Mouse (Mus musculus) liver, embryonic 11.5 days (tissue): ENCODE results near the gene Renbp. TPM values are rescaled to one million over a fixed set of nuclear protein-coding genes. Genes with fewer than 3 reads are reported as not detected.
A peak's percentile ranks its signal among the peaks of the same experiment; 100 is the strongest.

Experiments
- ATAC-seq: fragments of 200-750 bp; cut with Nextera tagmentation; replicated peaks from 2 replicates; pipeline ENCODE4 v1.8.0; 2017; ENCODE audit warnings: moderate number of reproducible peaks, mild to moderate bottlenecking, moderate TSS enrichment, moderate library complexity; ENCODE audit not compliant: low FRiP score
- DNase-seq: peaks from one replicate; pipeline ENCODE4 v3.0.0-alpha.2; 2017; ENCODE audit warnings: low spot score
- H3K27ac ChIP-seq: fragments of 300-500 bp; sonication (generic); 2 replicates; pipeline ENCODE4 v1.5.1; 2014; ENCODE audit warnings: mild to moderate bottlenecking, low read depth, low read length, control low read depth
- H3K27me3 ChIP-seq: fragments of 300-500 bp; sonication (generic); replicated peaks from 2 replicates; pipeline ENCODE4 v1.6.1; 2014; ENCODE audit warnings: low read length, mixed read lengths; ENCODE audit not compliant: control insufficient read depth, insufficient read depth
- H3K36me3 ChIP-seq: fragments of 300-500 bp; sonication (generic); 2 replicates; pipeline ENCODE4 v1.6.1; 2014; ENCODE audit warnings: mild to moderate bottlenecking, low read length, moderate library complexity, mixed read lengths; ENCODE audit not compliant: control insufficient read depth, insufficient read depth
- H3K4me1 ChIP-seq: fragments of 300-500 bp; sonication (generic); replicated peaks from 2 replicates; pipeline ENCODE4 v1.6.1; 2014; ENCODE audit warnings: low read length, mixed read lengths; ENCODE audit not compliant: control insufficient read depth, insufficient read depth
- H3K4me2 ChIP-seq: fragments of 300-500 bp; sonication (generic); 2 replicates; pipeline ENCODE4 v1.6.1; 2014; ENCODE audit warnings: mild to moderate bottlenecking, control low read depth, moderate library complexity
- H3K4me3 ChIP-seq: fragments of 300-500 bp; sonication (generic); 2 replicates; pipeline ENCODE4 v1.5.1; 2014; ENCODE audit warnings: low read depth, low read length, control low read depth
- H3K9ac ChIP-seq: fragments of 300-500 bp; sonication (generic); 2 replicates; pipeline ENCODE4 v1.6.1; 2014; ENCODE audit warnings: low read depth, low read length, control low read depth
- H3K9me3 ChIP-seq: fragments of 300-500 bp; sonication (generic); 2 replicates; pipeline ENCODE4 v1.6.1; 2016; ENCODE audit warnings: low read length, inconsistent platforms, mixed read lengths; ENCODE audit not compliant: control insufficient read depth
- WGBS: fragments of 180-500 bp; shearing (Covaris S2); extraction: QIAGEN DNeasy Blood & Tissue Kit; methylation state at CpG from one replicate; pipeline ENCODE4 v1.1.7; 2014; 5-methylcytosine and 5-hydroxymethylcytosine counted together
- polyA plus RNA-seq: library from polyadenylated mRNA; unstranded; fragments of >200 nt; fragmentation: Nextera tagmentation; extraction: Ambion mirVana; gene quantifications from 2 replicates; pipeline ENCODE4 v1.2.1, GENCODE M21; 2014

Gene Renbp
- 30.3 and 32.5 TPM in 2 replicates for polyA plus RNA-seq

DNA sequence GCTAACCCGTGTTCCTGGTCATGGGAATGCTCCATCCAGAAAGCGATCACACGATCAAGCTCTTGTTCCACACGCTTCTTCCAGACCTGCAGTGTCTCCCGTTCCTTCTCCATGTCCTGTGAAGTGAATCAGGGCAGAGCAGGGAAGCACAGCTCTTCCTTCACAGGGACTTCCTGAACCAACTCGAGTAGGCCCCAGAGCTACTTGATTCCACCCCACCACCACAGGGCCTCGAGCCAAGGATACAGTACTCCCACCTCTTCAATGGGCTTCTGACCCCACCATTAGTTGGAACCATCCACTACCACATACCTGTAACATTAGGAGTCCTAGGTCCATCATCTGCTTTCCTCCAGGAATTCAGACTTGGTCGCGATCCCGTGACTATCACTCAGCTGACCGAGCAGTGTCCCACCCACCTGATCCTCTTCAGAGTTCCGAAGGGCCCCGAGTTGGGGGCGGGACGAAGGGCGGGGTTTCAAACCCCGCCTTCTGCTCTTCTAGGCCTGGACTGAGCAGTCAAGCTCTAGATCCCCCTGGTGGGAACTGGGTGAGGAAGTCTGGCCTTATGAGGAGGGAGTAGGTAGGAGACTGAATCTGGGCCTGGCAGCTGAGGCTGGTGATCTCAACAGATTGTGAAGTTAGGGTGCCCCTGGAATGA, at the start of gene Renbp:
TSS of gene Renbp (minus strand) at position 449 of the 661 bp plus-strand sequence.
- ATAC-seq, result peak; percentile 90
- DNase-seq, result peak; percentile 69
- Histone ChIP-seq H3K4me2 (peak within 1 kb of the TSS; percentile 64), H3K4me3 (peak within 1 kb of the TSS; percentile 42), H3K36me3 (no peaks in the 10 kb centered on the region), H3K9ac (peak within 1 kb of the TSS; percentile 57), H3K9me3 (no peaks in the 10 kb centered on the region), H3K27ac (no peak within 1 kb of the TSS), H3K27me3 (no peaks in the 10 kb centered on the region; the same call in 1 of the 2 replicates), H3K4me1 (peaks cover 3% of the 10 kb centered on the region)
- 34% methylated on average over 17 of the region's 17 CpGs for WGBS

DNA sequence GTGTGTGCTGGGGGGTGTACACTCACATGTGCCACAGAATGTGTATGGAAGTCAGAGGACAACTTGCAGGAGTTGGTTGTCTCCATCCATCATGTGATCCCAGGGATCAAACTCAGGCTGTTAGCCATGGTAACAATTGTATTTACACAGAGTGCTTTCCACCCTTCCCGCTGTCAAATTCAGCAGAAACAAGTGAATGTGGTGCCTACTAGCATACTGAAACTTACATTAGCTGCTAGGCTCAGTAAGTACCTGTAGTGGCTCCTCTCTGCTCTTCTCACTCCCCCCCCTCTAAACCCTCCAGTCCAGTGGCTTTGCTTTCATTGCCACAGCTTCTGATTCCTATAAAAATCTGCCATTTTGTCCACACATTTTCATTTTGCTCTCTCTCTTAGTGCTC, 47.1 kb upstream of the Renbp start:
- ATAC-seq, result no peak

DNA sequence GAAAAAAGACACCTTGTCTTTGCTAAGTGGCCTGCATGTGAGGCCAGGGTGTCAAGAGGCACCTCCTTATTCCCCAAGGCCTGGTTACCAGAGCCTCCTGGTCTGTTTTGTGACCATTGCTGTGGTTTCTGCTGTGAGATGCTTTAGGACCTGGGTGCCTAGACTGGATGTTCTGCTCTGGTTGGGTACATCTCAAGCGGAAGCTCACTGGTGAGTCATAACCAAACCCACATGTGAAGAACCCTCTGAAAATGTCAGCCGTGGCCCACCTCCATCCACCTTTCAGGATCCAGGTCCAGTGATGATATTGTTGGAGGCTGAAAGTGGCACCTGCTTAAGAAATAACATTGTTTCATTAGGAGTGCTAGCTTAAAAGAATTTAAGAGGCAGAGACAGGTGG, 45.6 kb upstream of the Renbp start:
- no peak for ATAC-seq
- Histone ChIP-seq H3K36me3 (no peaks in the 10 kb centered on the region), H3K27ac (no peak overlapping the region), H3K27me3 (no peaks in the 10 kb centered on the region), H3K9ac (no peak overlapping the region), H3K4me3 (no peak overlapping the region), H3K9me3 (no peaks in the 10 kb centered on the region), H3K4me2 (no peak overlapping the region), H3K4me1 (no peaks in the 10 kb centered on the region)
- WGBS, result 84% methylated on average over 2 of the region's 2 CpGs
- no peak for DNase-seq

More for the DNA sequence above, 47.1 kb upstream of the Renbp start:
- no peaks in the 10 kb centered on the region for H3K27me3 ChIP-seq
- no peak for DNase-seq
- no peaks in the 10 kb centered on the region for H3K9me3 ChIP-seq
- H3K4me3 ChIP-seq, result no peak overlapping the region
- H3K36me3 ChIP-seq, result no peaks in the 10 kb centered on the region
- WGBS, result 69% methylated on average over 1 of the region's 1 CpGs
- H3K9ac ChIP-seq, result no peak overlapping the region
- no peaks in the 10 kb centered on the region for H3K4me1 ChIP-seq
- H3K4me2 ChIP-seq, result no peak overlapping the region
- no peak overlapping the region for H3K27ac ChIP-seq

DNA sequence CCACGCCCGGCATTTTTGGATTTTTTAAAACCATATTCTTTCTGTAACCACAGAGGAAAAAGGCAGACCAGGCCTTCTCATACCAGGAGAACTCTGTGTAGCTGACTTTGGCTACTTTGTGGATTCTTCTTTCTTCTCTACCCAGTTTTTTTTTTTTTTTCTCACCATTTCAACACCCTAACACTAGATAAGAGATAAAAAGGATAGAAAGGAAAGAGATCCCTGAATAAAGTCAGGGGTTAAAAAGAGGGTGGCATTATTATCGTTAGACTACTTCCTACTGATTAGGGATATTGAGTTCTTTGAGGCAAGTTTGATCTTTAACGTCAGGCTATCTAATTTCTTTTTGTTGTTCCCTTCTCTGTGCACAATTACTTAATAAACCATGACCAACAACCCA, 42.1 kb upstream of the Renbp start:
- Histone ChIP-seq H3K27me3 (no peaks in the 10 kb centered on the region; the same call in 1 of the 2 replicates), H3K4me1 (peaks cover 6% of the 10 kb centered on the region), H3K4me2 (no peak overlapping the region), H3K36me3 (no peaks in the 10 kb centered on the region), H3K9ac (no peak overlapping the region), H3K27ac (no peak overlapping the region), H3K4me3 (no peak overlapping the region), H3K9me3 (no peaks in the 10 kb centered on the region)
- 61% methylated on average over 4 of the region's 4 CpGs for WGBS
- no peak for DNase-seq
- ATAC-seq, result no peak

DNA sequence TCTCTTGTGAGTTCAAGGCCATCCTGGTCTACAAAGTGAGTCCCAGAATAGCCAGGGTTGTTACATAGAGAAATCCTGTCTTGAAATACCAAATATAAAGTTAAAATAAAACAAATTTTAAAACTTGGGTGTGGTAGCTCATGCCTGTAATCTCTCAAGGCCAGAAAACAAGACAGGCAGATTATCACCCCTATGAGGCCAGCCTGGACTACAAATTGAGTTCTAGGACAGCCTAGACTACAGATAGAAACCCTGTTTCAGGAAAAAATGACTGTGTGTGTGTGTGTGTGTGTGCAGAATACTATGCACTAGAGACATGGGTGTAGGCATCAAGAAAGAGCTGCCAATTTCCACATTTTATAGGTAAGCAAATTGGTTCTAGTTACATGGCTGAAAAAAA, 40.1 kb upstream of the Renbp start:
- no peak overlapping the region for H3K9ac ChIP-seq
- H3K27ac ChIP-seq, result peak overlapping the region; percentile 84
- peaks cover 6% of the 10 kb centered on the region for H3K4me1 ChIP-seq
- H3K27me3 ChIP-seq, result peaks cover 9% of the 10 kb centered on the region
- DNase-seq (no peak), ATAC-seq (0 out of 2 replicates have a peak, but pooled peaks have one; percentile 24)
- H3K9me3 ChIP-seq, result no peaks in the 10 kb centered on the region
- no peaks in the 10 kb centered on the region for H3K36me3 ChIP-seq
- peak overlapping the region; percentile 22 for H3K4me2 ChIP-seq
- H3K4me3 ChIP-seq, result no peak overlapping the region

DNA sequence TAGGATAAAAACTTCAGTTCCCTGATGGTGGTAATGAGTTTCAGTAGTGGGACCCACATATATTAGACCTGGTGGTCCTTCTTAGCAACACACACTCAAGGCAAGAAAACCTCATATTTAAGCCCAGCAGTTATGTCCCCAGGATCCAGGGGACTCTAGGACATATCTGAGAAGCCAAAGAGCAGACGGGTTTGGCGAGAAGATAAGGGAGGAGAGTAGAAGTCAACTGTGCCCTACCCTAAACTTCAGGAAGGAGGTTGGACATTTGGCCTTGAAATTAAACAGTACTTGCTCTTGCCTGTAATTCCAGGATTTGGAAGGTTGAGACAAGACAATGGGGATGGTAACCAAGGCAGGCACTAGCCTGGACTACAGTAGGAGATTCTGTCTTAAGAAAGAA, 39.1 kb upstream of the Renbp start:
- no peak overlapping the region for H3K4me3 ChIP-seq
- H3K36me3 ChIP-seq, result no peaks in the 10 kb centered on the region
- H3K27ac ChIP-seq, result peak overlapping the region; percentile 84
- peaks cover 9% of the 10 kb centered on the region for H3K27me3 ChIP-seq
- no peak for DNase-seq
- no peak overlapping the region for H3K9ac ChIP-seq
- 49% methylated on average over 2 of the region's 2 CpGs for WGBS
- H3K9me3 ChIP-seq, result no peaks in the 10 kb centered on the region
- peak; percentile 53 for ATAC-seq
- peaks cover 6% of the 10 kb centered on the region for H3K4me1 ChIP-seq
- H3K4me2 ChIP-seq, result peak overlapping the region; percentile 41

DNA sequence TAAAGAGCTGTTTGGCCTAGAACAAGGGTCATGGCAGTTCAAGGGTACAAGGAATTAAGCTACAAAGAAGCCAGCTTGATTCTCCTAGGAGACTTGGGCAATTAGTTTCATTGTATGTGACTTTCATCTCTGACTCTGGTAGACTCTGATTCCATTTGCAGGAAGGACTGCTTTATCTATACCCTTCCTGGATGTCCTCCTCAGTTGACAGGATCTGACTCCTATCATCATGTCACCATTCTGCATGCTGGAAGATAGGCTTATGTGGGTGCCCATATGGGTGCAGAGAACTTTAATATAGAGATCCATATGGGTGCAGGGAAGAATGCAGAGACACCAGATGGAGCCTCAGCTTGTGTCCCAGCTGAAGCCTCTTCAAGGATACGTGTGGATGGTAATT, 38.5 kb upstream of the Renbp start:
- H3K36me3 ChIP-seq, result no peaks in the 10 kb centered on the region
- H3K4me3 ChIP-seq, result no peak overlapping the region
- H3K27ac ChIP-seq, result peak overlapping the region; percentile 84
- DNase-seq (no peak), ATAC-seq (no peak; the same call in 1 of the 2 replicates)
- 52% methylated on average over 1 of the region's 1 CpGs for WGBS
- no peak overlapping the region for H3K9ac ChIP-seq
- H3K9me3 ChIP-seq, result no peaks in the 10 kb centered on the region
- peaks cover 10% of the 10 kb centered on the region for H3K4me1 ChIP-seq
- H3K4me2 ChIP-seq, result peak overlapping the region; percentile 41
- H3K27me3 ChIP-seq, result peaks cover 9% of the 10 kb centered on the region

DNA sequence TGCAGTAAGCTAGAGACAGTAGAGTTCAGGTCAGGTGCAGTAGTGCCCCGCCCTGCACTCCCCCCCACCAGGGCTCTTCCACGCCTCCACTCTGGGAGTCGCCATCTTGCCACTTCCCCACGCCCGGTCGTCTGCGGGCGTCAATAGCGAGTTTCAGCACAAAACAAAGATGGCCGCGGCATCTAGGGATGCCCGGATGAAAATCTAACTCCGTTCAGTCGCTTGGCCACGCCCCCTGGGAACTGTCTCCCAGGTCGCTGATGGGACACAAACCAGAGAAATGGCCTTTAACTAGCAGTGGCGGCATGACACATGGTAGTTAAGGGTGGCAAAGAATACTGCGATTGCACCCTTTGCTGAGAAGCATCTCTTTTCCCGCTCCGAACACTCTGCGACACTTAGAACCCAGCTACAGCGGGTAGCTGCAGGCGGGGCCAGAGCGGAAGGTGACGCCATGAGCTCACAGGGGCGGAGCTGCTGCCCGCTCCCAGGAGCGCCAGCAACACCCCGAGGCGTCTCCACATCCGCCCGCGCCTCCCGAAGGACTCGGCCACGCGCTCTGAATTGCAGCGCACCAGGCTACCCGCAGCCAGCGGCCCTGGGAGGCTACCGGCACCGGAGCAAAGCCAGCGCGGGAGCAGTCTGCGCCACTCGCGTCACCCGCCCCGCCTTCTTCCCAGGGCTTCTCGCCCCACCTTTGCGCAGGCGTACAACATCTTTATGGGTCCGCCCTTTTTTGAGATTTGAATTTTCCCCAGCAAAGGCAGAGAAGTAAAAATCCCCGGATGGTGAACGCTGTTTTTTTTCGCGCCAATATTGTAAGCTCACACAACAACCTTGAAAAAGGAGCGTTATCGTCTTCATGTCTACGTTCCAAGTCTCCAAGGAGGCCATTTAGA, 36.8 kb upstream of the Renbp start:
- no peaks in the 10 kb centered on the region for H3K9me3 ChIP-seq
- H3K36me3 ChIP-seq, result peaks cover under 1% of the 10 kb centered on the region; the same call in 1 of the 2 replicates
- DNase-seq, result peak; percentile 87
- peak overlapping the region; percentile 79 for H3K4me3 ChIP-seq
- peaks cover 18% of the 10 kb centered on the region for H3K4me1 ChIP-seq
- peak overlapping the region; percentile 98 for H3K27ac ChIP-seq
- H3K9ac ChIP-seq, result peak overlapping the region; percentile 86
- peaks cover 9% of the 10 kb centered on the region for H3K27me3 ChIP-seq
- WGBS, result 10% methylated on average over 55 of the region's 60 CpGs
- H3K4me2 ChIP-seq, result peak overlapping the region; percentile 56
- ATAC-seq, result peak; percentile 73
